Mouse (Mus musculus): ENCODE results near the gene Zfp811.
"Not testable (repeated sequence)": the region's sequence is repeated elsewhere in the genome, so short reads cannot be mapped to it uniquely, and the experiment has no call there.

Gene Zfp811

DNA sequence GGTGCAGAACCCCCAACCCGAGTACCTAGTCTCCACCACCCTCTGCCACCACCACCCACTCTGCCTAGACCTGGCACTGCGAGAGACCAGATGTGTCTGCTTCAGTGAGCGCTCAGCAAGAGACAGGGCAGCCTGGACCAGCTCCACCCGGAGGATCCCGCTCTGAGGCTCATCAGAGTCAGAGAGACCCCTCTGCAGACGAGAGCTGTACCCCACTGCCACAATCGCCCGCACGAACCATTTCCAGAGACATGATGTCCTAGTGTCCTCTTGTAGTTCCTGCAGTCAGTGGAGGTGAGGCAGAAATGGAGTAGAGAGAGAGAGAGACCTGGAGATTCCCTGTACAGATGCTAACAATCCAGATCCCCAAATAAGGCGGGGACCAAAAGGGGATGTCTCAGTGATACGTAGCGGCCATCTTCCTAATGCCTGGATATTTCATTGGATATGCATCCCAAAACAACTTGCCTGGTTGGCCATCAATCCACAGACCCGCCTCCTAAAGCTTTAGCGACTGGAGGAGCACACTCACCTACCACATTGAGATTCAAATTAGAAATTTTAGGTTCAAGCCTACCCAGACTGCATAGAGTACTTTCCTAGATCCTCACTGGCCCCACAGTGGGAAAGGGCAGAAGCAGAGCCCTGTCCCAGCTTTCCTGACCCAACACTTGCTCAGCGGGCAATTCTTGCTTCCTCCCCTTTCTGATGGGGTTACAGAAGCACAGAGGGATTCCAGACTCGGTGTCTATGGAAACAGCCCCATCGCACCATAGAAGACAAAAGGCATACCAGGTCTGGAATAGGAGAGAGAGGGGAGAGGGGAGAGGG is at the start of gene Zfp811:
Gene Zfp811, minus strand, starts transcription at position 388 of the 831 bp plus-strand sequence.
- CTCF ChIA-PET: no interaction called here

GRCm38 (mm10) chr17:32856713-32857112 is 47.0 kb upstream of the Zfp811 start:
- CTCF ChIA-PET: not testable (repeated sequence)

DNA sequence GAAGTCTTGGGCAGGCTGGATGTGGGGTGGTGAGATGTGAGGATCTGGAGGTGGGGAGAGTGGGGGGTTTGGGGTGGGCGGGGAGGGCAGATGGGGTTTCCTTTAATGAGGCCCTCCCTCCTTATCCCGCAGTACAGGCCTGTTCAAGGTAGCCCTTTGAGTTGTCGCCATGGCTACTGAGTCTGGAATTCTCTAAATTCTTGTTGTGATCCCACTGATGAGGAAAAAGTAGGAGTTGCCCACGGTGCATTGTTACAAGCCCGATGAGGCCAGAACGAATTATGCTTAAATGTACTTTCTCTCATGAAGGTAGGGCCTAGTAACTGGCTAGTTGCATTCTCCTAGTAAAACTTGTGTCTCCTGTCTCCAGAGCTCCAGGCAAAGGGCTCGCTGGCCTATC is 41.9 kb upstream of the Zfp811 start:
- CTCF ChIA-PET: no interaction called here

- CTCF ChIA-PET: no interaction called here
Observed at GRCm38 (mm10) chr17:32841388-32841787, 31.7 kb upstream of the Zfp811 start.

GRCm38 (mm10) chr17:32839083-32839802 is 29.5 kb upstream of the Zfp811 start:
- CTCF ChIA-PET: no interaction called here

DNA sequence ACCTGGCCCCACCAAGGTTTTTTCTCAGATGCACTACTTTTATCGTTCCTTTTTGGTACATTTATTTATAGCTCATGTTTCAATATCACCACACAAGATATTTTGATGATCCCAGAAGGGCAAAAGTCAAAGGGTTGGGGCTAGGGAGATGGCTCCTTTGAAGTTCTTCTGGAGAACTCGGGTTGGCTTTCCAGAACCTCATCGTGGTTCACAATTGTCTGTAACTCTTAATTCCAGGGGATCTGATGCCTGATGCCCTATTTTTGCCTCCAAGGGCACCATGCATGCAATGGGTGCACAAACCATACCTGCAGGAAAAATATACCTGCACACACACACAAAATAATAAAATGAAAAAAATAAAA is 20.7 kb upstream of the Zfp811 start:
- CTCF ChIA-PET: no interaction called here

DNA sequence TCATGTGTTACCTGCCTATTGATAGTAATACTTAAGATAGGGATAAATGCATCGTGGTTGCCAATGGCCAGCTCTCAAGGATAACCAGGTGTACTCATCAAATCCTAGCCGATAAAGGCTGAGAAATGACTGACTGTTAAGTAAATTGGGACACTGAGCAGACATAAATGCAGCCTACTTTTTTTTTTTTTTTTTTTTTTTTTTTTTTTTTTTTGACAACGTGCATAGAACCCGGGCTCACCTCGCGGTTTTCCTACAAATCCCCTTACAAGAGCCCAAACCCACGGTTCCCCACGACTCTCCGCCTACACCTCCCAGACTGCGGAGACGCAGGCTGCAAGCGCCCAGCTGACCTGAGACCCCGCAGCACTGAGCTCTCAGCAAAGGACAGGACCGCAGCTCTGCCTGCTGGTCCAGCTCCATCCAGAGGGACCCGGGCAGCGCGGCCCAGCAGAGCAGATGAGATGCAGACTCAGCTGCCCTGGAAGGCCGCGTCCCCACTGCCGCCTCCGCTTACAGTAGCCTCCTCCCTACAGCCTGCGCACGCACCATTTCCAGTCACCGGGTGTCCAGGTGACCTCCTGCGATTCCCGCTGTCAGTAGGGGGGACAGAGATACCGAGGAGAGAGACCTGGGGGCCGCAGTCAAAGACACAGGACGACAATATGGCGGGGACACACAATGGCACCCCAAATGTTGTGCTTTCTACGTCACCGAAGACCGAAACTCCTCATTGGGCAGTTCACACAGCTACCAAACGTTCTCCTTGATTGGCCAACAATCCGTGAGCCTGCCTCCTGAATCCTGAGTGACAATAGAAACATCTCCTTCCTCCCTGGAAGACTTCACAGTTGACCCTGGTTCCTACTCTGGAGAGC is 20.0 kb upstream of the Zfp811 start, which contains the start of gene Zfp799:
Gene Zfp799, minus strand, starts transcription at position 722 of the 878 bp plus-strand sequence.
- CTCF ChIA-PET: no interaction called here

DNA sequence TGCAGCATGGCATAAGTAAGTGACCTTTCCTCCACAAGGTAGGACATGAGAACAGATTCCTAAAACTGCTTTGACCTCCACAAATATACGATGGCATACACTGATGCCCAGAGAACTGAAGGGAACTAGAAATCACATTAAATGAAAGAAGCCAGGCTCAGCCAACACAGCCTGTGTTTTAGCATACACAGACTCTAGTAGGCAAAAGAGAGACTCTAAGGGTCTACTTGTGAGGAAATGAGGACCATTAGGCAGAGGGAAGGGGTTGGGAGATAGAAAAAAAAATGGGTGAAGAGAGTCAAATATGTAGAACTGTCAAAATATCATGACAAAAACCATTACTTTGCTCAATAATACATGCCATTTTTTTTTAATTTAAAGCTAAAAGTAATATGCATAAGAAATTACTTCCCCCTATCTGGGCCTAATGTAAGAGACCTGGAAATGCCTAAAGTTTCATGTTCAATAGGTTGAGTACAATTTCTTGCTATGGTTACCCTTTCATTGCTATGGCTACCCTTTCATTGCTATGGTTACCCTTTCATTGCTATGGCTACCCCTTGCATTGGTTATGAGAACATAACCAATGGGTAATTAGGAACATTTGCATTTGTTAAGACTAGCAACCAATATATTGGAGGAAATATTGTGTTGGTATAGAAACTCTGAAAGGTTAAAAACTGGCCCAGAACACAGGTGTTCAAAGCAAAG is 6.5 kb upstream of the Zfp811 start:
- CTCF ChIA-PET: no interaction called here

GRCm38 (mm10) chr17:32814136-32814535 is 4.4 kb upstream of the Zfp811 start:
- CTCF ChIA-PET: no interaction called here

DNA sequence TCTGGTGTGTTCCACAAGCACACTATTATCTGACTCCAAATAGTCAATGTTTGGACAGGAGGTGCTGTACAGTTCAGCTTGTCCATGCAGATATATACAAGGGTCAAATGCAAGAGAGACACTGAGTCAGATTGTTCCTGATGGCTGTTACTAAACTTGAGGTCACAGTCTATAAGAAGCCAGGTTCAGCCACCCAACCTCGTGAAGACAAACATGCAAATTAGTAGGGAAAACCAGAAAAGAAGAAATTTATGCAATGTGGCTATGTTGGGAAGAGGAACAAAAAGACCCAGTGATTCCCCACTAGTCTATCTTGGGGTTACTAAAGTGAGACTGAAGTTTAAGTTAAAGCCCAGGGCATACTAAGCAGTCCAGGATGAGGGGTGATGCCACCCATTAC is 917 bp upstream of the Zfp811 start:
- CTCF ChIA-PET: no interaction called here

- CTCF ChIA-PET: no interaction called here
Observed at GRCm38 (mm10) chr17:32808921-32809320, 810 bp downstream of the Zfp811 start.

DNA sequence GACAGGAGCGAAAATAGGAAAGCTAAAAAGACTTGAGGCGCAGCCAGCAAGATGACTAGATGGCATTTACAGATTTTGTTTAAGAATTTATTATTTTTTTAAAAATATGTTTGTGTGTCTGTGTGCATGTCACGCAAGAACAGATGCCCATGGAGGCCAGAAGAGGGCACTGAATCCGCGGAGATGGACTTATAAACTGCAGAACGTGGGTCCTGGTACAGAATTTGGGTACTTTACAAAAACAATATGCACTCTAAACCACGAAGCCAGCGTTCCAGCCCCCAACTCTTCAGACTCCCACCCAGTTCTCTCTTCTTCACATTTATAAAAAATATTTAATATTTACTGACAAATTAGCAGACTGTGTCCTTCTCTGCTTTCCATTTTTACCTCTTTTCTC is 20.5 kb downstream of the Zfp811 start:
- CTCF ChIA-PET: no interaction called here

- CTCF ChIA-PET: no interaction called here
Observed at GRCm38 (mm10) chr17:32788576-32788975, 21.2 kb downstream of the Zfp811 start.

- CTCF ChIA-PET: no interaction called here
Observed at GRCm38 (mm10) chr17:32788094-32788559, 21.6 kb downstream of the Zfp811 start, which contains the start of gene Zfp871. TSS of gene Zfp871 (minus strand) at chr17:32788287.

DNA sequence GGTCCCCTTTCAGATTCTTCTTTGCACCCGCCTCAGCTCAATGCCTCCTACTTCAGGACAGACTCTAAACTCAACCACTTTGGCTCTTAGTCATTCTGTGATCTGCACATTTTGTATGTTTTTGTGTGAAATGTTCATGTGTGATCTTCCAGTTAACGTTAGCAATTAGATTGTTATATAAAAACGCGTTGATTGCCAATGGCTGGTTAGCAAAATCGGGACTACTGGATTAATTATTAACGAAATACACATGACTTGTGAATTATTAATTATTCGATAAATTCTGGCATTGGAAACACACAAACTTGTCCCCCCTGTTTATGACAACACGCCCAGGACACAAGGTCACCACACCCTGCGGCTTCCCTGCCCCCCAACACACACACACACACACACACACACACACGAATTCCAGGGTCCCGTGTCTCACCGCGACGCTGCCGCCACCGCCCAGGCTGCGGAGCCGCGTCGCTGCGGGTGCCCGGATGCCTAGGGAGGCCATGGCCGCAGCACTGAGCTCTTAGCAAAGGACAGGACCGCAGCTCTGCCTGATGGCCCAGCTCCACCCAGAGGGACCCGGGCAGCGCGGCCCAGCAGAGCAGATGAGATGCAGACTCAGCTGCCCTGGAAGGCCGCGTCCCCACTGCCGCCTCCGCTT is 22.2 kb downstream of the Zfp811 start:
- CTCF ChIA-PET: no interaction called here

DNA sequence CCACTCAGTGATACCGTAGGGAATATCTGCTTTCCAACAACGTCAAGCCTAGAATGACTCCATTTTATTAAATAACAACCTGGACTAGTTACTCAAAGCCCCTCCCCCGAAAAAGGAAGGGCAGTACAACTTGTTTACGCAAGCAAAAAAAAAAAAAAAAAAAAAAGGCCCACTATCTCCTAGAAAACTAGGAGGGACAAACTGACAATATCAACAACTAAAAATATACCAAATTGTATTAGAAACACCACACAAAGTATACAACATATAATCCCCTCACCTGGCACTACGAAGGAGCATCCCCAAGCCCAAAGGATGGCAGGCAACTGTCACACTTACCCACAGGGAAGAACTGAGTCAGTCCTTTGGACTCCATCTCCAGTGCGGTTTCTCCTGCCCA is 22.8 kb downstream of the Zfp811 start:
- CTCF ChIA-PET: no interaction called here

GRCm38 (mm10) chr17:32785656-32786055 is 24.1 kb downstream of the Zfp811 start:
- CTCF ChIA-PET: no interaction called here

DNA sequence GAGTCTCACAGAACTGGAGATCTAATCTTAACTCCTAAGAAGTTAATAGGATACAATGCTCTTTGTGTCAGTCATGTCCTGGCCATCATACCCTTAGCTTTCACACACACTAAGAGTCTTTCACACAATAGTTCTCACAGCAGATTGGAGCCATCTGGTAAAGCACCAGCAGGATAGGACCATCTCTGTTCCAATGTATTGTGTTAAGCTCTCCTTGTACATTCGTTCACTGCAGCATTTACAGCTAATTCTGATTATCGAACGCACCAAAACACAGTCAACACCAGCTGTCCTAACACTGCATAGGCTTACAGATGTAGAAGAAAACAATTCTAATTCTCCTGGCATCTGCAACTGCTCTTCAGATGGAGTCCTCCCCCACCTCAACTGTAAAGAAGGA is 32.2 kb downstream of the Zfp811 start:
- CTCF ChIA-PET: no interaction called here

- CTCF ChIA-PET: no interaction called here
Observed at GRCm38 (mm10) chr17:32771213-32771612, 38.5 kb downstream of the Zfp811 start.

GRCm38 (mm10) chr17:32766422-32766821 is 43.3 kb downstream of the Zfp811 start:
- CTCF ChIA-PET: no interaction called here

DNA sequence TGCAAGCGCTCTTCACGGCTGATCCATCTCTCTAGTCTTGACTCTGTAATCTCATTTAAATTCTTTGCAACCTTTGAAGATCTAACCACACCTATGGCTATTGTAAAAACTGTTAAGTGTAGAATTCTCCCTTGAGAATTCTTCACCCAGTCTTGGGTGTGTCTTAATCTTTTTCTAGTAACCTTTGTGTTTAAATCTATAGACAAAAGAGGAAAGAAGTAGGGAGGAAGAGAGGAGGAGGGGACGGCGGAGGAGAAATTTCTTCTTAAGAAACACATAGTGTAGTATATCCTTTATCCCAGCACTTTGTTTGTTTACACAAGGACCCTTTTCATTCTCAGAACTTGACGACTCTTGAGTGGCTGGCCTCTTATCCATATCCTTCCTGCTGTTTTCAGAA is 52.4 kb downstream of the Zfp811 start:
- CTCF ChIA-PET: no interaction called here

Data from spleen, embryonic (tissue).